33 mouse cellular contexts compared by ENCODE assay signal in genomic region chr3:102292385-102292784, GRCm38 (mm10).
"Had no signal": no experiment of that assay in that cellular context is flagged by ENCODE, and none has a peak within 500 bp of the region (broad histone marks: within the 10 kb centered on the region; RNA-seq: fewer than 3 reads in every experiment).

No protein-coding gene starts in this region.

- H3K4me1 ChIP-seq: limb, embryonic 10.5 days; limb, embryonic 12.5 days; limb, embryonic 13.5 days; limb, embryonic 15.5 days; liver, embryonic 12.5 days; liver, embryonic 13.5 days; liver, embryonic 15.5 days; lung, embryonic 15.5 days; megakaryocyte, embryonic 14.5 days; midbrain, embryonic 10.5 days; midbrain, embryonic 12.5 days; midbrain, embryonic 13.5 days; midbrain, embryonic 15.5 days; neural tube, embryonic 12.5 days; neural tube, embryonic 13.5 days had no signal

- H3K9me3 ChIP-seq: limb, embryonic 10.5 days; limb, embryonic 15.5 days; liver, embryonic 15.5 days; lung, embryonic 15.5 days; midbrain, embryonic 10.5 days; midbrain, embryonic 12.5 days; midbrain, embryonic 13.5 days; midbrain, embryonic 15.5 days; neural tube, embryonic 12.5 days; neural tube, embryonic 13.5 days had no signal

- H3K4me2 ChIP-seq: limb, embryonic 12.5 days; limb, embryonic 13.5 days; limb, embryonic 15.5 days; liver, embryonic 11.5 days; liver, embryonic 12.5 days; liver, embryonic 13.5 days; liver, embryonic 15.5 days; lung, embryonic 14.5 days; lung, embryonic 15.5 days; midbrain, embryonic 11.5 days; midbrain, embryonic 12.5 days; midbrain, embryonic 13.5 days; midbrain, embryonic 15.5 days; neural tube, embryonic 12.5 days; neural tube, embryonic 13.5 days had no signal

- DNase-seq: left cerebral cortex, postnatal 4 days; liver; liver, embryonic 13.5 days; liver, postnatal 0 days; lung, adult 18-20 months; lung, adult 2 months; lung, embryonic 14.5 days; lung, postnatal 10 days; lung, postnatal 14 days; lung, postnatal 36 days; lung, postnatal 4 days; midbrain, embryonic 14.5 days had no signal

- H3K36me3 ChIP-seq: limb, embryonic 10.5 days; limb, embryonic 12.5 days; limb, embryonic 13.5 days; limb, embryonic 15.5 days; liver, embryonic 12.5 days; liver, embryonic 13.5 days; liver, embryonic 15.5 days; lung, embryonic 15.5 days; midbrain, embryonic 10.5 days; midbrain, embryonic 12.5 days; midbrain, embryonic 13.5 days; midbrain, embryonic 15.5 days; neural tube, embryonic 12.5 days; neural tube, embryonic 13.5 days had no signal

- ATAC-seq: liver, embryonic 12.5 days; liver, postnatal 0 days; lung, postnatal 0 days; midbrain, embryonic 13.5 days; midbrain, embryonic 15.5 days; midbrain, embryonic 16.5 days had no signal

- H3K27ac ChIP-seq: limb, embryonic 10.5 days; limb, embryonic 12.5 days; limb, embryonic 13.5 days; limb, embryonic 15.5 days; liver, embryonic 12.5 days; liver, embryonic 13.5 days; liver, embryonic 14.5 days; liver, embryonic 15.5 days; lung, embryonic 15.5 days; macrophage; midbrain, embryonic 10.5 days; midbrain, embryonic 12.5 days; midbrain, embryonic 13.5 days; midbrain, embryonic 15.5 days; neural tube, embryonic 12.5 days; neural tube, embryonic 13.5 days had no signal

- H3K4me3 ChIP-seq: limb, embryonic 10.5 days; limb, embryonic 12.5 days; limb, embryonic 13.5 days; limb, embryonic 15.5 days; liver, embryonic 12.5 days; liver, embryonic 13.5 days; liver, embryonic 15.5 days; lung, embryonic 15.5 days; megakaryocyte, embryonic 14.5 days; midbrain, embryonic 10.5 days; midbrain, embryonic 12.5 days; midbrain, embryonic 13.5 days; midbrain, embryonic 15.5 days; myocyte; neural tube, embryonic 12.5 days; neural tube, embryonic 13.5 days had no signal

- H3K9ac ChIP-seq: limb, embryonic 12.5 days; limb, embryonic 13.5 days; limb, embryonic 15.5 days; liver, embryonic 12.5 days; liver, embryonic 13.5 days; liver, embryonic 14.5 days; liver, embryonic 15.5 days; liver, postnatal 0 days; lung, embryonic 14.5 days; lung, embryonic 15.5 days; midbrain, embryonic 12.5 days; midbrain, embryonic 13.5 days; midbrain, embryonic 15.5 days; neural tube, embryonic 12.5 days; neural tube, embryonic 13.5 days had no signal

- H3K27me3 ChIP-seq: limb, embryonic 12.5 days; limb, embryonic 13.5 days; limb, embryonic 15.5 days; liver, embryonic 12.5 days; liver, embryonic 13.5 days; liver, embryonic 15.5 days; lung, embryonic 15.5 days; megakaryocyte, embryonic 14.5 days; midbrain, embryonic 12.5 days; midbrain, embryonic 13.5 days; midbrain, embryonic 15.5 days; neural tube, embryonic 12.5 days; neural tube, embryonic 13.5 days had no signal
